Mouse (Mus musculus): Measurements from ENCODE around the gene Polr2g. TPM values are rescaled to one million over a fixed set of nuclear protein-coding genes. Genes with fewer than 3 reads are reported as not detected.
A peak's percentile ranks its signal among the peaks of the same experiment; 100 is the strongest.

Gene Polr2g
- total and polyA plus RNA-seq, 2 experiments from 2014 or later = 89.3 to 193 TPM

GRCm38 (mm10) chr19:8822696-8823095, 24.3 kb upstream of the Polr2g start:
- H3K9ac ChIP-seq = peak overlapping the region; percentile 28
- no peak for TF ChIP-seq CTCF (IDR thresholded peaks at IDR 0.05; ENCODE audit: low read depth)
- peak overlapping the region; percentile 97 for H3K4me3 ChIP-seq (ENCODE audit: low read depth, low read length)
- H3K4me1 ChIP-seq (ENCODE audit: insufficient read depth) = peaks cover 20% of the 10 kb centered on the region
- H3K9me3 ChIP-seq (ENCODE audit: low read length) = no peaks in the 10 kb centered on the region
- H3K4me2 ChIP-seq (ENCODE audit: low read depth) = peak overlapping the region; percentile 88
- 71% methylated on average over 8 of the region's 8 CpGs for WGBS
- ATAC-seq (no peak), DNase-seq (no peak)
- peaks cover 40% of the 10 kb centered on the region for H3K36me3 ChIP-seq (ENCODE audit: insufficient read depth)
- H3K27ac ChIP-seq (ENCODE audit: low read depth, low read length) = no peak overlapping the region
- no peaks in the 10 kb centered on the region for H3K27me3 ChIP-seq (ENCODE audit: insufficient read depth, low read length)

GRCm38 (mm10) chr19:8821146-8821545, 22.8 kb upstream of the Polr2g start:
- H3K27ac ChIP-seq (ENCODE audit: low read depth, low read length) = no peak overlapping the region
- no peak for DNase-seq
- H3K27me3 ChIP-seq (ENCODE audit: insufficient read depth, low read length) = no peaks in the 10 kb centered on the region
- peaks cover 26% of the 10 kb centered on the region for H3K36me3 ChIP-seq (ENCODE audit: insufficient read depth)
- peak overlapping the region; percentile 96 for H3K9ac ChIP-seq
- no peak for TF ChIP-seq CTCF (IDR thresholded peaks at IDR 0.05; ENCODE audit: low read depth)
- no peaks in the 10 kb centered on the region for H3K9me3 ChIP-seq (ENCODE audit: low read length)
- H3K4me3 ChIP-seq (ENCODE audit: low read depth, low read length) = peak overlapping the region; percentile 97
- no peak for ATAC-seq
- peaks cover 32% of the 10 kb centered on the region for H3K4me1 ChIP-seq (ENCODE audit: insufficient read depth)
- H3K4me2 ChIP-seq (ENCODE audit: low read depth) = peak overlapping the region; percentile 88
- under 1% methylated on average over 7 of the region's 7 CpGs for WGBS

GRCm38 (mm10) chr19:8820424-8820956, 22.1 kb upstream of the Polr2g start:
- Histone ChIP-seq H3K36me3 (ENCODE audit: insufficient read depth) (peaks cover 21% of the 10 kb centered on the region), H3K9ac (peak overlapping the region; percentile 96), H3K27me3 (ENCODE audit: insufficient read depth, low read length) (no peaks in the 10 kb centered on the region), H3K27ac (ENCODE audit: low read depth, low read length) (peak overlapping the region; percentile 100), H3K4me2 (ENCODE audit: low read depth) (peak overlapping the region; percentile 88), H3K9me3 (ENCODE audit: low read length) (no peaks in the 10 kb centered on the region), H3K4me3 (ENCODE audit: low read depth, low read length) (peak overlapping the region; percentile 97), H3K4me1 (ENCODE audit: insufficient read depth) (peaks cover 32% of the 10 kb centered on the region)
- WGBS = under 1% methylated on average over 47 of the region's 48 CpGs
- no peak for ATAC-seq
- no peak for TF ChIP-seq CTCF (IDR thresholded peaks at IDR 0.05; ENCODE audit: low read depth)
- no peak for DNase-seq

- peaks cover 32% of the 10 kb centered on the region for H3K4me1 ChIP-seq (ENCODE audit: insufficient read depth)
- 2% methylated on average over 74 of the region's 83 CpGs for WGBS
- TF ChIP-seq CTCF (IDR thresholded peaks at IDR 0.05; ENCODE audit: low read depth) = 0 out of 2 replicates have a peak, but pooled peaks have one; percentile 1
Measured at GRCm38 (mm10) chr19:8819596-8820423, 21.4 kb upstream of the Polr2g start, which contains the start of gene Hnrnpul2. Hnrnpul2 (plus strand) TSS chr19:8820010.

GRCm38 (mm10) chr19:8818801-8819595, 20.6 kb upstream of the Polr2g start, which contains the start of gene Ttc9c:
Ttc9c (minus strand) TSS chr19:8819333.
- peak; percentile 99 for DNase-seq
- TF ChIP-seq CTCF (IDR thresholded peaks at IDR 0.05; ENCODE audit: low read depth) = no peak
- H3K27ac ChIP-seq (ENCODE audit: low read depth, low read length) = peak within 1 kb of the TSS; percentile 100
- peaks cover 32% of the 10 kb centered on the region for H3K4me1 ChIP-seq (ENCODE audit: insufficient read depth)
- H3K9ac ChIP-seq = peak within 1 kb of the TSS; percentile 96
- H3K27me3 ChIP-seq (ENCODE audit: insufficient read depth, low read length) = no peaks in the 10 kb centered on the region
- under 1% methylated on average over 33 of the region's 33 CpGs for WGBS
- H3K4me3 ChIP-seq (ENCODE audit: low read depth, low read length) = peak within 1 kb of the TSS; percentile 97
- H3K36me3 ChIP-seq (ENCODE audit: insufficient read depth) = peaks cover 11% of the 10 kb centered on the region
- H3K4me2 ChIP-seq (ENCODE audit: low read depth) = peak within 1 kb of the TSS; percentile 88
- H3K9me3 ChIP-seq (ENCODE audit: low read length) = no peaks in the 10 kb centered on the region
- ATAC-seq = peak; percentile 92

More at GRCm38 (mm10) chr19:8819596-8820423, 21.4 kb upstream of the Polr2g start, which contains the start of gene Hnrnpul2:
- peak within 1 kb of the TSS; percentile 97 for H3K4me3 ChIP-seq (ENCODE audit: low read depth, low read length)
- peak within 1 kb of the TSS; percentile 100 for H3K27ac ChIP-seq (ENCODE audit: low read depth, low read length)
- peak; percentile 93 for ATAC-seq
- H3K9ac ChIP-seq = peak within 1 kb of the TSS; percentile 96
- peaks cover 17% of the 10 kb centered on the region for H3K36me3 ChIP-seq (ENCODE audit: insufficient read depth)
- DNase-seq = peak; percentile 100
- peak within 1 kb of the TSS; percentile 88 for H3K4me2 ChIP-seq (ENCODE audit: low read depth)
- no peaks in the 10 kb centered on the region for H3K9me3 ChIP-seq (ENCODE audit: low read length)
- no peaks in the 10 kb centered on the region for H3K27me3 ChIP-seq (ENCODE audit: insufficient read depth, low read length)

- Histone ChIP-seq H3K36me3 (ENCODE audit: insufficient read depth) (peaks cover 5% of the 10 kb centered on the region), H3K9ac (peak overlapping the region; percentile 63), H3K27ac (ENCODE audit: low read depth, low read length) (peak overlapping the region; percentile 100), H3K4me1 (ENCODE audit: insufficient read depth) (peaks cover 32% of the 10 kb centered on the region), H3K27me3 (ENCODE audit: insufficient read depth, low read length) (no peaks in the 10 kb centered on the region), H3K4me2 (ENCODE audit: low read depth) (peak overlapping the region; percentile 88), H3K9me3 (ENCODE audit: low read length) (no peaks in the 10 kb centered on the region), H3K4me3 (ENCODE audit: low read depth, low read length) (peak overlapping the region; percentile 97)
- no peak for DNase-seq
- 27% methylated on average over 14 of the region's 14 CpGs for WGBS
- ATAC-seq = no peak
- no peak for TF ChIP-seq CTCF (IDR thresholded peaks at IDR 0.05; ENCODE audit: low read depth)
Measured at GRCm38 (mm10) chr19:8818301-8818798, 20.0 kb upstream of the Polr2g start.

All from forebrain, postnatal 0 days (tissue).